ENCODE assay signal across 8 mouse cellular contexts in the genomic region with DNA sequence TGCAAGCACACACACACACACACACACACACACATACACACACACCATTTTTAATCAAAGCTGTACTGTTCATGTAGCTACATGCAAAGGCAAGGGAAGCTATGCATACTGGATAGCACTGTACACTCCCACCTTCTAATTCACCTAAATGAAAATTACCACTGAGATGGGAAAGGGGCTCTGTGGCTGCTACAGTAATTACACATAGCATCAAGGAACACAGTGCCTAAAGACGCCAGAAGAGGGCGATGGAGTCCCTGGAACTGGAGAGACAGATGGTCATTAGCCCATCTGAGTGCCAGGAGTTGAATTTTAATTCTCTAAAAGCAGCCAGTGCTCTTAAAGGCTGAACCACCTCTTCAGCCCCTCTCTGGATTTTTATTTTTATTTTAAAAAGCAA. TPM values are rescaled to one million over a fixed set of nuclear protein-coding genes. Genes with fewer than 3 reads are reported as not detected.
DNase-seq lines count a peak whose midpoint lies in the region; ATAC-seq and TF ChIP-seq lines count a peak whose summit lies in the region.
"Had no signal": no experiment of that assay in that cellular context is flagged by ENCODE, and none has a peak within 500 bp of the region (broad histone marks: within the 10 kb centered on the region; RNA-seq: fewer than 3 reads in every experiment).

No protein-coding gene starts in this region.

- no peaks in the 10 kb centered on the region for H3K36me3 ChIP-seq in thymus, adult 2 months (ENCODE audit: control insufficient read depth, insufficient read depth, low read length)
- H3K36me3 ChIP-seq: liver, embryonic 15.5 days had no signal

- 37% methylated on average over 2 of the region's 2 CpGs for WGBS in thymus, adult 2 months

- TF ChIP-seq CTCF in thymus, adult 2 months (IDR thresholded peaks at IDR 0.05; ENCODE audit: borderline replicate concordance, control insufficient read depth, extremely low read depth, insufficient read depth, low read length, poor library complexity) = no peak

- peak; percentile 33 for DNase-seq in kidney, adult 9 months
- DNase-seq in kidney, adult 11 months = no peak
- peak; percentile 70 for DNase-seq in NIH3T3 (ENCODE audit: low read depth)
- DNase-seq in induced T-regulatory cell, adult 2 months (ENCODE audit: low read depth) = peak; percentile 72
- DNase-seq in lung, postnatal 36 days = peak; percentile 58
- peak; percentile 49 for DNase-seq in thymus, adult 2 months

- H3K4me1 ChIP-seq in thymus, adult 2 months (replicated peaks; ENCODE audit: control insufficient read depth, insufficient read depth, low read length) = no peaks in the 10 kb centered on the region
- H3K4me1 ChIP-seq: liver, embryonic 15.5 days had no signal

- H3K27me3 ChIP-seq in thymus, adult 2 months (ENCODE audit: control insufficient read depth, insufficient read depth, low read length) = no peaks in the 10 kb centered on the region
- H3K27me3 ChIP-seq: liver, embryonic 15.5 days had no signal

- ATAC-seq in common myeloid progenitor, adult 5-6 weeks (replicated peaks; ENCODE audit: low read depth, poor library complexity, severe bottlenecking) = peak; percentile 72

- H3K27ac ChIP-seq in thymus, adult 2 months (ENCODE audit: control insufficient read depth, insufficient read depth, low read length) = no peak overlapping the region
- H3K27ac ChIP-seq: liver, embryonic 15.5 days had no signal

- H3K4me3 ChIP-seq in thymus, adult 2 months (ENCODE audit: control insufficient read depth, insufficient read depth, low read length) = no peak overlapping the region
- H3K4me3 ChIP-seq: liver, embryonic 15.5 days had no signal

- TF ChIP-seq POLR2A in thymus, adult 2 months (IDR thresholded peaks at IDR 0.05; ENCODE audit: control insufficient read depth, extremely low read depth, insufficient read depth, low read length, poor library complexity) = no peak

RNA-seq across cellular contexts. Expression of a gene that starts 53.7 kb away (rescaled TPM):
- 59.5 and 75.0 TPM in 2 replicates for total RNA-seq in common myeloid progenitor, adult 5-6 weeks (2017)
- polyA plus RNA-seq in thymus, adult 2 months (2012; rRNA removed) = 7.5 and 8.2 TPM in 2 replicates
